Mouse (Mus musculus): ENCODE results near the gene Git2. TPM values are rescaled to one million over a fixed set of nuclear protein-coding genes. Genes with fewer than 3 reads are reported as not detected.

Git2 gene
- polyA plus RNA-seq, 1 experiment, result 42.0 TPM

DNA sequence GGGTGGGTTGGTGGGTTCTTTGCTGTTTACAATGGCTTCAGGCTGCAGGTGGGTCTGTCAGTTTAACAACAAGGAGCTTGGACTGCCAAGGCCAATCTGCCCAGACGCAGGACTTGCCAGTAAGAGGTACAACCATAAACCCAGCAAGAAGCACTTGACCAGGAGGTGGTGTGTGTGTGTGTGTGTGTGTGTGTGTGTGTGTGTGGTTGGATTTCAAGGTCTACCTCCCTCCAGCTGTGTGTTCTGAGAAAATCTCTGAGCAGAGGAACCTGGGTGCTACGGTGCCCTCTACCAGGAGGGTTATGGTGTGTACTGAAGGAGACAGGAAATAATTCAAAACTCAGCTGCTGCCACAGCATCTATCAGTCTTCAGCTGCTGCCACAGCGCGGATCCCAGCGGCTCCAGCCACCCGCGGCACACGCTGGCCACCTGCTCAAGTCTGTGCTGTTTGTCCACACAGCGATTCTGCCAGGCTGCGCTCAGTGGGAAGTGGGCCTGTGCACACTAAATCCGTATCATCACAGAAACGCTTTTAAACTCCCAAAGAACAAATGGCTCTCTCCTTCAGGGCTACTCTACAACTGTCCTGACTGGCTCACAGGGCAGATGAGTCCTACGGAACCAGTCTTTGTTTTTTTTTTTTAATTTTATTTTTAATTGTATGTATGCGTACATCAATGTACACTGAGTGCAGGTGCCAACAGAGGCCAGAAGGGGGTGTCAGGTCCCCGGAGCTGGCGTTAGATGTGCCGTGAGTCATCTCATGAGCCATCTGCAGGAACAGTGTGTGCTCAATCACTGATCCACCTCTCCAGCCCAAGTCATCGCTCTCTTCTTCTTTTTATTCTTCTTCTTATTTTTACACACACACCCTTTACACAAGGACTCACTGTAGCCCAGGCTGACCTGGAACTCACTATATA, 10.2 kb downstream of the Git2 start:
- H3K9ac ChIP-seq (ENCODE audit: low read depth, poor library complexity, severe bottlenecking), result no peak overlapping the region
- H3K27me3 ChIP-seq (ENCODE audit: control insufficient read depth, insufficient read depth, low read length, poor library complexity, severe bottlenecking), result no peaks in the 10 kb centered on the region
- no peaks in the 10 kb centered on the region for H3K4me1 ChIP-seq (ENCODE audit: control insufficient read depth, insufficient read depth, low read length)
- H3K36me3 ChIP-seq (ENCODE audit: control insufficient read depth, insufficient read depth, low read length, poor library complexity, severe bottlenecking), result no peaks in the 10 kb centered on the region
- H3K9me3 ChIP-seq (replicated peaks; ENCODE audit: control insufficient read depth, insufficient read depth, low read length, poor library complexity, severe bottlenecking), result no peaks in the 10 kb centered on the region
- no peak overlapping the region for H3K4me3 ChIP-seq (ENCODE audit: low read depth, low read length)
- TF ChIP-seq POLR2A (IDR thresholded peaks at IDR 0.05; ENCODE audit: insufficient read depth, low read length) (no peak), CTCF (IDR thresholded peaks at IDR 0.05; ENCODE audit: low read depth, low read length) (peak; percentile 58)
- H3K27ac ChIP-seq (ENCODE audit: insufficient read depth, low read length), result no peak overlapping the region

DNA sequence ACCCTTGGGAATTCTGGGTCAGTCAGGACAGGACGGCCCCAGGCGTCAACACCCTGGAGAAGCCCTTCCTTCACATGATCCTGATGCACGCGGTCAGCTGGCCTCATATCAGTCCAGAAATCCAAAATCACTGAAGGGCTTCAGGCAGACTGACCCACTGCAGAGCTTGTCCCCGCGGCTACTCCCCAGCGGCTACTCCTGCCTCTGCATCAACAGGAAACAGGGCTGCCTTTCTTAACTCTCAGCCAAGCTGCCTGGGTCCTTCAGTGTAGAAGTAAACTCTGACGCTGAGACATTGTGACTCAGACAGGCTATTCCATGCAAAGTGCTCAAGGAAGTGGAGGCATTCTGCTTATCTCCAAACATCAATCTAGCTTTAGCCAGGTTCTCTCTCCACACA, 13.3 kb downstream of the Git2 start:
- Histone ChIP-seq H3K27ac (ENCODE audit: insufficient read depth, low read length) (no peak overlapping the region), H3K27me3 (ENCODE audit: control insufficient read depth, insufficient read depth, low read length, poor library complexity, severe bottlenecking) (no peaks in the 10 kb centered on the region), H3K9ac (ENCODE audit: low read depth, poor library complexity, severe bottlenecking) (no peak overlapping the region), H3K4me1 (ENCODE audit: control insufficient read depth, insufficient read depth, low read length) (no peaks in the 10 kb centered on the region), H3K4me3 (ENCODE audit: low read depth, low read length) (no peak overlapping the region), H3K36me3 (ENCODE audit: control insufficient read depth, insufficient read depth, low read length, poor library complexity, severe bottlenecking) (no peaks in the 10 kb centered on the region), H3K9me3 (replicated peaks; ENCODE audit: control insufficient read depth, insufficient read depth, low read length, poor library complexity, severe bottlenecking) (no peaks in the 10 kb centered on the region)
- TF ChIP-seq CTCF (IDR thresholded peaks at IDR 0.05; ENCODE audit: low read depth, low read length), result no peak

DNA sequence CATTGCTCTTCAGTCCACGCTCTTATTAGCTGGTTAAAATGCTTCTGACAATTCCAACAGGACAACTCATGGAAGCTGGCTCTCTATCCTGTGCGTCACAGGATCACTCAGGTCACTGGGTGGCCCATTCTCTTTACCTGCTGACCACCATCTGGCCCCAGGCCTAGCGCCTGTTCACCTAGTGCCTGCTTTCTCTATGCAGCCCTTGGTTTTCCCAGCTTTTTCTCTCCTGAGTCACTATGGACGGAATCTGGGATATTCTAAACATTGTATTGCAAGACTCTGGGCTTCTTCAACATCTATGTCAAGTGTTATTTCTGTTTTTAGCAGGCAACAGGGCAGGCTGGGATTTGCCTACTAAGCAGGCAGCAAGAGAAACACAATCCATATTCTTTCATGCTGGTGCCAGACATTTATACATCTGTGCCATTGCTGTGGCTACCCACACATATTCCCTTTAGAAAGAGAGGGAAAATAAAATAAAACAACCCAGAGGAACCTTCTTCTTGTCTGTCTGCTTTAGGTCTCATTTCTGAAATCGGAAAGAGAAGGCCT, 15.7 kb downstream of the Git2 start:
- Histone ChIP-seq H3K9me3 (replicated peaks; ENCODE audit: control insufficient read depth, insufficient read depth, low read length, poor library complexity, severe bottlenecking) (no peaks in the 10 kb centered on the region), H3K9ac (ENCODE audit: low read depth, poor library complexity, severe bottlenecking) (no peak overlapping the region), H3K4me3 (ENCODE audit: low read depth, low read length) (no peak overlapping the region), H3K27me3 (ENCODE audit: control insufficient read depth, insufficient read depth, low read length, poor library complexity, severe bottlenecking) (no peaks in the 10 kb centered on the region), H3K4me1 (ENCODE audit: control insufficient read depth, insufficient read depth, low read length) (no peaks in the 10 kb centered on the region), H3K27ac (ENCODE audit: insufficient read depth, low read length) (no peak overlapping the region), H3K36me3 (ENCODE audit: control insufficient read depth, insufficient read depth, low read length, poor library complexity, severe bottlenecking) (no peaks in the 10 kb centered on the region)
- no peak for TF ChIP-seq POLR2A (IDR thresholded peaks at IDR 0.05; ENCODE audit: insufficient read depth, low read length)
- TF ChIP-seq EP300 (IDR thresholded peaks at IDR 0.05; ENCODE audit: insufficient read depth, low read depth, low read length), result no peak
- TF ChIP-seq CTCF (IDR thresholded peaks at IDR 0.05; ENCODE audit: low read depth, low read length), result no peak

DNA sequence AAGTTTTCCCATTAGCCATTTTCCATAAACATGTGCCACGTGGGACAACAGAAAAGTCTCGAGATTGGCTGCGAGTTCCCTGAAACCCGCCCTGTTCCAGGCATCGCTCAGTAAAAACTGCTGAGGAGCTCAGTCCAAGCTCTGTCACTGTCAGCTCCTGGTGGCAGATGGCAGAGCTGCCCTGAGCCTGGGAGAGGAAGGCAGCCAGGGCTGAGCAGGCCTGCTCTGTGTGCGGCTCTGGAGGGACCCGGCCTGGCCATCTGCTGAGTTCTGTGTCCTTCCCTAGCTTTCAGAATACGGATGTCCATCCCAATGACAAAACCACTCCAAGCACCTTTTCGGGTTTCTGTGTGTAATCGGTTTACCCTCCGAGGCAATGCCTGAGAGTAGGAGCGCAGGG, 21.9 kb downstream of the Git2 start:
- no peaks in the 10 kb centered on the region for H3K4me1 ChIP-seq (ENCODE audit: control insufficient read depth, insufficient read depth, low read length)
- no peaks in the 10 kb centered on the region for H3K9me3 ChIP-seq (replicated peaks; ENCODE audit: control insufficient read depth, insufficient read depth, low read length, poor library complexity, severe bottlenecking)
- no peaks in the 10 kb centered on the region for H3K36me3 ChIP-seq (ENCODE audit: control insufficient read depth, insufficient read depth, low read length, poor library complexity, severe bottlenecking)
- no peaks in the 10 kb centered on the region for H3K27me3 ChIP-seq (ENCODE audit: control insufficient read depth, insufficient read depth, low read length, poor library complexity, severe bottlenecking)
- TF ChIP-seq CTCF (IDR thresholded peaks at IDR 0.05; ENCODE audit: low read depth, low read length), result no peak
- no peak for TF ChIP-seq EP300 (IDR thresholded peaks at IDR 0.05; ENCODE audit: insufficient read depth, low read depth, low read length)
- no peak for TF ChIP-seq POLR2A (IDR thresholded peaks at IDR 0.05; ENCODE audit: insufficient read depth, low read length)
- no peak overlapping the region for H3K27ac ChIP-seq (ENCODE audit: insufficient read depth, low read length)
- no peak overlapping the region for H3K9ac ChIP-seq (ENCODE audit: low read depth, poor library complexity, severe bottlenecking)
- H3K4me3 ChIP-seq (ENCODE audit: low read depth, low read length), result no peak overlapping the region

DNA sequence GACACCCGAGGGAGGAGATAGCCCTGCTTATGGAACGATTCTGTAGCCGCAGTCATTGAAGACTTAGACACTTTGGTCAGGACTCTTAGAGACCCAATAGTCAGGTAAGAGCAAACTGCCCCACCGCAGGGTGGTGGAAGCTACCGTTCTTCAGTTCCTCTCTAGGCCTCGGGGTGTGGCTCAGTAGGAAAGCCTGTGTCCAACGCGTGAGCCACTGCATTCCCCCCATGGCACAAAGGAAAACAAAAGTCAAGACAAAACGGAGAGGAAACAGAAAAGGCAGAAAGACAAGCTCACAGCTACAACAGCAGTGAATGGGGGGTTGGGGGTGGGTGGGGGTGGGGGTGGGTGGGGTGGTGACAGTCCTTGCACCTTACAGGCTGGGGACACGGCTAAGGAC, 22.9 kb downstream of the Git2 start:
- Histone ChIP-seq H3K4me3 (ENCODE audit: low read depth, low read length) (no peak overlapping the region), H3K9me3 (replicated peaks; ENCODE audit: control insufficient read depth, insufficient read depth, low read length, poor library complexity, severe bottlenecking) (no peaks in the 10 kb centered on the region), H3K27ac (ENCODE audit: insufficient read depth, low read length) (0 out of 2 replicates have a peak overlapping the region, but pooled peaks have one; percentile 9), H3K4me1 (ENCODE audit: control insufficient read depth, insufficient read depth, low read length) (no peaks in the 10 kb centered on the region), H3K36me3 (ENCODE audit: control insufficient read depth, insufficient read depth, low read length, poor library complexity, severe bottlenecking) (no peaks in the 10 kb centered on the region), H3K27me3 (ENCODE audit: control insufficient read depth, insufficient read depth, low read length, poor library complexity, severe bottlenecking) (no peaks in the 10 kb centered on the region), H3K9ac (ENCODE audit: low read depth, poor library complexity, severe bottlenecking) (no peak overlapping the region)
- TF ChIP-seq POLR2A (IDR thresholded peaks at IDR 0.05; ENCODE audit: insufficient read depth, low read length), result no peak
- TF ChIP-seq EP300 (IDR thresholded peaks at IDR 0.05; ENCODE audit: insufficient read depth, low read depth, low read length), result peak; percentile 76

DNA sequence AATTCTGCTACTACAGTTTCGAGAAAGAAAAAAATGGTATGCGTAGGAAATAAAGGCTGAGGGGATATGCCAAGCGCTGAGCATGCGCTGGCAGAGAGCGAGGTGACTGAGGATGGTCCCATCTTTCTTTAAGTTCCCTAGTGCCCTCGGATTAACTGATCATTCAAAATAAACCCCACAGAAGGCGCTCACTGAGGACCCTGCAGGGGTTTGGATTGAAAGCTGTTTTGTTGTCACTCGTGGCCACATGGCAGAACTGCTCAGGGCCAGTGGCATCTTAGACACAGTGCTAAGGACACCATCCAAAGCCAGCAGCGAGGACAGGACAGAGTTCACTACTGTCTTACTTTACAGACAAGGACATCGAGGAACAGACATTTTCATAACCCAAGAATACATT, 25.0 kb downstream of the Git2 start:
- no peaks in the 10 kb centered on the region for H3K36me3 ChIP-seq (ENCODE audit: control insufficient read depth, insufficient read depth, low read length, poor library complexity, severe bottlenecking)
- H3K27me3 ChIP-seq (ENCODE audit: control insufficient read depth, insufficient read depth, low read length, poor library complexity, severe bottlenecking), result no peaks in the 10 kb centered on the region
- H3K9ac ChIP-seq (ENCODE audit: low read depth, poor library complexity, severe bottlenecking), result no peak overlapping the region
- no peaks in the 10 kb centered on the region for H3K9me3 ChIP-seq (replicated peaks; ENCODE audit: control insufficient read depth, insufficient read depth, low read length, poor library complexity, severe bottlenecking)
- H3K4me1 ChIP-seq (ENCODE audit: control insufficient read depth, insufficient read depth, low read length), result no peaks in the 10 kb centered on the region
- no peak overlapping the region for H3K27ac ChIP-seq (ENCODE audit: insufficient read depth, low read length)
- TF ChIP-seq EP300 (IDR thresholded peaks at IDR 0.05; ENCODE audit: insufficient read depth, low read depth, low read length), result no peak
- no peak for TF ChIP-seq CTCF (IDR thresholded peaks at IDR 0.05; ENCODE audit: low read depth, low read length)
- no peak for TF ChIP-seq POLR2A (IDR thresholded peaks at IDR 0.05; ENCODE audit: insufficient read depth, low read length)
- no peak overlapping the region for H3K4me3 ChIP-seq (ENCODE audit: low read depth, low read length)

All from ES-Bruce4 (cell line).